Mouse (Mus musculus): ENCODE results near the gene March10. TPM values are rescaled to one million over a fixed set of nuclear protein-coding genes. Genes with fewer than 3 reads are reported as not detected.

The March10 gene
- total and polyA plus RNA-seq, 2 experiments, result not detected

- no peak overlapping the region for H3K9ac ChIP-seq (ENCODE audit: low read depth, low read length)
- peaks cover 11% of the 10 kb centered on the region; the same call in 1 of the 2 replicates for H3K27me3 ChIP-seq (ENCODE audit: control insufficient read depth, insufficient read depth, low read length)
- H3K36me3 ChIP-seq (ENCODE audit: control insufficient read depth, insufficient read depth, low read length), result no peaks in the 10 kb centered on the region
- TF ChIP-seq POLR2A (IDR thresholded peaks at IDR 0.05; ENCODE audit: extremely low read depth, insufficient read depth, low read length), result no peak
- no peak for TF ChIP-seq CTCF (IDR thresholded peaks at IDR 0.05; ENCODE audit: low read depth, low read length)
- H3K79me2 ChIP-seq (ENCODE audit: control insufficient read depth, insufficient read depth, low read length), result no peaks in the 10 kb centered on the region
- DNase-seq (ENCODE audit: extremely low read depth, low read depth, low spot score), result no peak
- WGBS, result 83% methylated on average over 4 of the region's 4 CpGs
- H3K27ac ChIP-seq (replicated peaks; ENCODE audit: insufficient read depth, low read depth, low read length), result no peak overlapping the region
- no peak overlapping the region for H3K4me3 ChIP-seq (ENCODE audit: insufficient read depth, low read depth, low read length)
- H3K4me1 ChIP-seq (ENCODE audit: control insufficient read depth, insufficient read depth, low read length), result no peaks in the 10 kb centered on the region
Measured at GRCm38 (mm10) chr11:105452504-105452903, 4.0 kb downstream of the March10 start.

DNA sequence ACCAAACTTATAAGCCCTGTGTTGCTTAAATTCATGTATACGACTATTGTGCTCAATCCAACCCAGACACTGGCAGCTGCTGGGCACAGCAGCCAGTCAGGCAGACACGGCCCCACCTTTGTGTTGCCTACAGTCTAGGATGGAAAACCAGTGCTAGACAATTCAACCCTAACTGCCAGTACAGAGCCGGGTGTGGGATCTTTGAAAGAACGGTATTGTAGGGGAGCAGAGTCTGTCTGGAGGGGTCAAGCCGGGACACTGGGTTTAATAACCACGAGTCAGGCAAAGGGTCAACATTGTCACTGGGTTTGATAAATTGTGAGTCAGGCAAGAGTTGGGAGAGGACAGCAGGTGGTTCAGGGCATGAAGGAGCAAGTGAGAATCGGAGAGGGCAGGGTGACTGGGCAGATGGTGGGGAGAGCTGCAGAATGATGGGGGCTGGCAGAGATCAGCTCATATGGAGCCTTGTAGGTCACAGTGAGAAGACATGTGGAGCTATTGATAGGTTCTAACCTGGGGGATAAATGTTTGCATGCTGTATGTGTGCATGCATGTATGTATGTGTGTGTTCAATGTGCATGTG is 4.9 kb downstream of the March10 start:
- H3K36me3 ChIP-seq (ENCODE audit: control insufficient read depth, insufficient read depth, low read length), result no peaks in the 10 kb centered on the region
- 74% methylated on average over 7 of the region's 7 CpGs for WGBS
- TF ChIP-seq CTCF (IDR thresholded peaks at IDR 0.05; ENCODE audit: low read depth, low read length) (no peak), POLR2A (IDR thresholded peaks at IDR 0.05; ENCODE audit: extremely low read depth, insufficient read depth, low read length) (no peak)

DNA sequence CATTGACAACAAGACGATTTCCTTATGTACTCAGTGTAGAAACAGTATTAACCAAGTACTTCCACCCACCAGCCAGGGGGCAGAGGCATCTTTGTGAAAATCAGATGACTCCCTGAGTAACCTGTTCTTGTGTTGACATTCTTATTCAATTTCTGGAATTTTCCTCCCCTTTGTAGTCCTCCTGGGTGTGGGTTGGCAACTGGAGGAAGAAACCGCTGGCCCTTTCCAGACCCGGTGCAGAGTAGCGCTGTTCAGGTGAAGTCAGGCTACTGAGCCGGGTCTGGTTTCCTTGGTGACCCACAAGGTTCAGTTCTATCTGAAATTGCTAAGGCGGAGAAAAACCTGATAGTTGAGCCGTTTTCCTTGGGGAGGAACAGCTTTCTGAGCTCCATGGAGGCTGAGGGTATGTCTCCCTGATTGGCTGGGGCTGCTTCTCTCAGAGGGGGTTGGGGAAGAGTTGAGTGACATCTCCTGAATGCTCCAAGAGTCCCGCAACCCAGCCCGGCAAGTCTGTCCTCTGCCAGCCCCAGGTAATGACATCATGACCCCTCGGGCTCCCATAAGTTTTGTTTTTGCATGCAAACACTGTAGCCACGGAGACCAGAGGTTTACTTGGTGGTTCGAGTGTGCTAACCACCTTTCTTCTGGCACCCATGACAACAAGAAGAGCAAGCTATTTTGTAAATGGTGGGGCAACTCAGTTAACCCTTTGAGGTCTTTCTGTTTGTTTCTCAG is 6.8 kb downstream of the March10 start:
- WGBS, result 52% methylated on average over 12 of the region's 12 CpGs
- no peak for DNase-seq (ENCODE audit: extremely low read depth, low read depth, low spot score)
- H3K4me1 ChIP-seq (ENCODE audit: control insufficient read depth, insufficient read depth, low read length), result no peaks in the 10 kb centered on the region
- H3K79me2 ChIP-seq (ENCODE audit: control insufficient read depth, insufficient read depth, low read length), result no peaks in the 10 kb centered on the region
- H3K27me3 ChIP-seq (ENCODE audit: control insufficient read depth, insufficient read depth, low read length), result peaks cover 6% of the 10 kb centered on the region; the same call in 1 of the 2 replicates
- H3K9ac ChIP-seq (ENCODE audit: low read depth, low read length), result no peak overlapping the region
- no peak overlapping the region for H3K4me3 ChIP-seq (ENCODE audit: insufficient read depth, low read depth, low read length)
- H3K36me3 ChIP-seq (ENCODE audit: control insufficient read depth, insufficient read depth, low read length), result no peaks in the 10 kb centered on the region
- H3K27ac ChIP-seq (replicated peaks; ENCODE audit: insufficient read depth, low read depth, low read length), result no peak overlapping the region
- TF ChIP-seq POLR2A (IDR thresholded peaks at IDR 0.05; ENCODE audit: extremely low read depth, insufficient read depth, low read length) (no peak), CTCF (IDR thresholded peaks at IDR 0.05; ENCODE audit: low read depth, low read length) (no peak)

More for the DNA sequence above, 4.9 kb downstream of the March10 start:
- DNase-seq (ENCODE audit: extremely low read depth, low read depth, low spot score), result no peak
- peaks cover 10% of the 10 kb centered on the region; the same call in 1 of the 2 replicates for H3K27me3 ChIP-seq (ENCODE audit: control insufficient read depth, insufficient read depth, low read length)
- no peak overlapping the region for H3K9ac ChIP-seq (ENCODE audit: low read depth, low read length)
- no peak overlapping the region for H3K27ac ChIP-seq (replicated peaks; ENCODE audit: insufficient read depth, low read depth, low read length)
- H3K4me1 ChIP-seq (ENCODE audit: control insufficient read depth, insufficient read depth, low read length), result no peaks in the 10 kb centered on the region
- no peaks in the 10 kb centered on the region for H3K79me2 ChIP-seq (ENCODE audit: control insufficient read depth, insufficient read depth, low read length)
- H3K4me3 ChIP-seq (ENCODE audit: insufficient read depth, low read depth, low read length), result no peak overlapping the region

- H3K36me3 ChIP-seq (ENCODE audit: control insufficient read depth, insufficient read depth, low read length), result no peaks in the 10 kb centered on the region
- 78% methylated on average over 6 of the region's 6 CpGs for WGBS
Measured at GRCm38 (mm10) chr11:105447661-105448060, 8.9 kb downstream of the March10 start.

GRCm38 (mm10) chr11:105446221-105446620 is 10.3 kb downstream of the March10 start:
- H3K27me3 ChIP-seq (ENCODE audit: control insufficient read depth, insufficient read depth, low read length), result peaks cover 4% of the 10 kb centered on the region; the same call in 1 of the 2 replicates
- DNase-seq (ENCODE audit: extremely low read depth, low read depth, low spot score), result no peak
- no peak overlapping the region for H3K4me3 ChIP-seq (ENCODE audit: insufficient read depth, low read depth, low read length)
- no peaks in the 10 kb centered on the region for H3K79me2 ChIP-seq (ENCODE audit: control insufficient read depth, insufficient read depth, low read length)
- TF ChIP-seq CTCF (IDR thresholded peaks at IDR 0.05; ENCODE audit: low read depth, low read length), result no peak
- TF ChIP-seq POLR2A (IDR thresholded peaks at IDR 0.05; ENCODE audit: extremely low read depth, insufficient read depth, low read length), result no peak
- no peak overlapping the region for H3K9ac ChIP-seq (ENCODE audit: low read depth, low read length)
- no peaks in the 10 kb centered on the region for H3K4me1 ChIP-seq (ENCODE audit: control insufficient read depth, insufficient read depth, low read length)
- WGBS, result 91% methylated on average over 5 of the region's 5 CpGs
- H3K36me3 ChIP-seq (ENCODE audit: control insufficient read depth, insufficient read depth, low read length), result no peaks in the 10 kb centered on the region
- no peak overlapping the region for H3K27ac ChIP-seq (replicated peaks; ENCODE audit: insufficient read depth, low read depth, low read length)

More at GRCm38 (mm10) chr11:105447661-105448060, 8.9 kb downstream of the March10 start:
- H3K27ac ChIP-seq (replicated peaks; ENCODE audit: insufficient read depth, low read depth, low read length), result no peak overlapping the region
- no peaks in the 10 kb centered on the region for H3K4me1 ChIP-seq (ENCODE audit: control insufficient read depth, insufficient read depth, low read length)
- no peak overlapping the region for H3K4me3 ChIP-seq (ENCODE audit: insufficient read depth, low read depth, low read length)
- TF ChIP-seq POLR2A (IDR thresholded peaks at IDR 0.05; ENCODE audit: extremely low read depth, insufficient read depth, low read length), result no peak
- TF ChIP-seq CTCF (IDR thresholded peaks at IDR 0.05; ENCODE audit: low read depth, low read length), result no peak
- H3K79me2 ChIP-seq (ENCODE audit: control insufficient read depth, insufficient read depth, low read length), result no peaks in the 10 kb centered on the region
- peaks cover 4% of the 10 kb centered on the region; the same call in 1 of the 2 replicates for H3K27me3 ChIP-seq (ENCODE audit: control insufficient read depth, insufficient read depth, low read length)
- no peak overlapping the region for H3K9ac ChIP-seq (ENCODE audit: low read depth, low read length)
- DNase-seq (ENCODE audit: extremely low read depth, low read depth, low spot score), result peak; percentile 4

DNA sequence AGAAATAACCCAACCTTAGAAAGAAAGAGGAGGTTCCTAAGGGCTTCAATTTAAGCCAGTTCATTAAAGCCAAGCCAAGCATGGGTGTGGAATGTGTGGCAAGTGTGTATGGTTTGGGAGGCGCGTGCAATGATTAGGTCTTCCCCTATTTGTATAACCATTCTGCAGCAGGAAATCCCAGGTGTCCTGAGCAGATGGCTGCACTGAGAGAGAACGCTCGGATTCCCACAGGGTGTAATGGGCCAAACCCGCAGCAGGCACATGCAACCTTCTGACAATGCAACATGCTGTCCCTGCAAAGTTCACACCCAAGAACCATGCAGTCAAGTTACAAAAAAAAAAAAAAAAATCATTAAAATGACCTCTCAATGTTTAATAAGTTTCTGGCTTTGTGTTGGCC is 10.8 kb downstream of the March10 start:
- Histone ChIP-seq H3K79me2 (ENCODE audit: control insufficient read depth, insufficient read depth, low read length) (no peaks in the 10 kb centered on the region), H3K4me1 (ENCODE audit: control insufficient read depth, insufficient read depth, low read length) (no peaks in the 10 kb centered on the region), H3K4me3 (ENCODE audit: insufficient read depth, low read depth, low read length) (no peak overlapping the region), H3K27me3 (ENCODE audit: control insufficient read depth, insufficient read depth, low read length) (peaks cover 4% of the 10 kb centered on the region; the same call in 1 of the 2 replicates), H3K9ac (ENCODE audit: low read depth, low read length) (no peak overlapping the region), H3K27ac (replicated peaks; ENCODE audit: insufficient read depth, low read depth, low read length) (no peak overlapping the region), H3K36me3 (ENCODE audit: control insufficient read depth, insufficient read depth, low read length) (no peaks in the 10 kb centered on the region)
- TF ChIP-seq CTCF (IDR thresholded peaks at IDR 0.05; ENCODE audit: low read depth, low read length), result no peak
- no peak for TF ChIP-seq POLR2A (IDR thresholded peaks at IDR 0.05; ENCODE audit: extremely low read depth, insufficient read depth, low read length)
- DNase-seq (ENCODE audit: extremely low read depth, low read depth, low spot score), result no peak
- 89% methylated on average over 5 of the region's 5 CpGs for WGBS

Data from liver, adult 2 months (tissue).